Mouse (Mus musculus): ENCODE measurements around the gene Zfp750.

DNA sequence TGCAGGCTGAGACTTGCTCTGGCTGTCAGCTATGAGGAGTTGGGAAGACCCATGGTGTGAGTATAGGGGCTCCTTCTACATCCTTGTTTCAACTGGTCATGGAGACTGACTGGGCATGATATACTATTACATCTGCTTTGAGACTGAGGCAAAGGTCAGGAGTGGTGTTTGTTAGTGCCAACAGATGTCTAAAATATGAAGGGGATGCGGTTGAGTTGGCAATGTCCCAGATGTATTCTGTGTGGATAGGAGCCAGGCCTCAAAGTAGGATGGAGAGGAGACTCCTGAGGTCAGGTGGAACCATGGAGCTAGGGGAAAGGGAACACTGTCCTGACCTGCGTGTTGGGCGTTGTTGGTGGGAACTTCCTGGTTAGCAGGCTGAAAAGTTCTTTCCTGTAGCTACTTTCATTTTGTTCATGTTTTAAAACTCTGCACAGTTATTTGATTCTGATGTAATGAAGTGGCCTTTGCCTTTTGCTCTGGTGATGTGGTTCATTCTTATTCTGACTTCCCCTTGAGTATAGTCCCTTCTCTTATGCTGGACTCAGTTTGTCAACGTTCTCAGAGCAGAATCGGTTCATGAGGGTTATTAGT, 32.2 kb upstream of the Zfp750 start:
- no peak for TF ChIP-seq CTCF (conservative IDR thresholded peaks at IDR 0.05; ENCODE audit: low read length)
- TF ChIP-seq NANOG (IDR thresholded peaks at IDR 0.05; ENCODE audit: borderline replicate concordance, low read length), result no peak
